Mouse (Mus musculus) c-Kit-positive CD71-positive TER-119-positive erythroid progenitor cells, embryonic 14.5 days (primary cell): ENCODE data around the gene Cxcl13.

Experiments
- DNase-seq: peaks from one replicate; pipeline ENCODE4 v3.0.0-alpha.2; 2013; ENCODE audit warnings: low spot score

The Cxcl13 gene

DNA sequence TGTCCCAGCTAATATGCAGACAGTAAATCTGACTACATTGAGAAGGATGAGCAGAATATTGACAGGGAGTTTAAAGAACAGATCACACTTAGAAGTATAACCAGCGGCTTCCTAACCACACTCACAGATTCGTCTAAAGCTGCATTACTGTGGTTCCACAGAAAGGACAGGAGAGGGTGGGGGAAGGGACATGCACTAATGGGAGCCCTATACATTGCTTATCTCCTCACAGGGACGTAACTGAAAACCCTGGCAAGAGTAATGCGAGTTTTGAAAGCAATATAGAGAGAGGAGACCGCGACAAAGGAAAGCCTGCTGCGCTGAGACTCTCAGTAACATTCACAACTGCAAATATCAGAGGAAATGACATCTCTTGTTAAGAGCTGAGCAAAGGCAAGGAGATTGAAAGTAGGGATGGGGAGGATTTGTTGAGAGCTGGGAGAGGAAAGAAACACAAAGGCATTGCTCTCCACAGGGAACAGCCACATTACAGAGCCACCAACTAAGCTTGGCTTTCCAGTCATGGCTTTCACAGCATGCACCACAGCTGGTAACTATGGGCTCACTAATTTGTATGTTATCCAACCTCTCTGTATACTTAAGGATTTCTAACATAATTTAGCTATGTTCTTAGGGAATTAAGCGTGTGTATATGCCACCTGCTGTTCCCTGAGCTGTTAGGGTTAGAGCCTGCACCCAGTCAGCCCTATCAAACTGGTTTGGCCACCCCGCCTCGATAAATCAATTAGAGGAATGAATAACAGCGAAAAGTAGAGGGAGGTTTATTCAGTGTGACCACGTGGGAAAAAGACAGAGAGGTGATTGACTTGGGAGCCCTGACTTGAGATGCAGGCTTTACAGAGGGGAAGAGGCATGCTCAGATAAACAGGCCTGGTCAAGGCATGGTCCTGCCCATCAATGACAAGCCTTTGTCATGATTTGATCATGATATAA lies 34.9 kb downstream of the Cxcl13 start:
- no peak for DNase-seq

DNA sequence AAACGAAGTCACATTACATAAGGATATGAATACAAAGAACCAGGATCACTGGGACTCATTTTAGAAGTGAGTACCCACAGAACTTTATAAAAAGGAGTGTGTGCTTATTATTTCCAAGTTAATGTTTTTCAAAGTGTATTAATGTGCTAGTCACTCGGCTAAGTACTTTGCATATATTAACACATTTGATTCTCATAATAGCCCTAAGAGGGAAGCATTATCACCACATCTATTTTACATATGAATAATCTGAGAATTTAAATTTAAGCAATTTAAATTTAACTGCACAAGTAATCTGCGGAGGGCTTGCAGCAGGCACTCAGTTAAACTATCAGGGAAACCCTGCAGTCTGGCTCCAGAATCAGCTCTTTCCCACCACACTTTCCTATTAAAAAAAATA lies 40.5 kb downstream of the Cxcl13 start:
- no peak for DNase-seq

DNA sequence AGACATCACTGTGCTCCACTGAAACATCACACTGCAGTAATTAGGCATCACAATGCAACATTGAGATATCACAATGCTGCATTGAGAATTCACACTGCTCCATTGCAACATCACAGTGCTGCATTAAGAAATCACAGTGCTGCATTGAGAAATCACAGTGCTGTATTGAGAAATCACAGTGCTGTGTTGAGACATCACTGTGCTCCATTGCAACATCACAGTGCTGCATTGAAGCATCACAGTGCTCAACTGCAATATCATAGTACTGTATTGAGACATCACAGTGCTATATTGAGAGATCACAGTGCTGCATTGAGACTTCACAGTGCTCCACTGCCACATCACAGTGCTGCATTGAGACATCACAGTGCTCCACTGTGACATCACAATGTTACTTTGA lies 46.6 kb downstream of the Cxcl13 start:
- no peak for DNase-seq

DNA sequence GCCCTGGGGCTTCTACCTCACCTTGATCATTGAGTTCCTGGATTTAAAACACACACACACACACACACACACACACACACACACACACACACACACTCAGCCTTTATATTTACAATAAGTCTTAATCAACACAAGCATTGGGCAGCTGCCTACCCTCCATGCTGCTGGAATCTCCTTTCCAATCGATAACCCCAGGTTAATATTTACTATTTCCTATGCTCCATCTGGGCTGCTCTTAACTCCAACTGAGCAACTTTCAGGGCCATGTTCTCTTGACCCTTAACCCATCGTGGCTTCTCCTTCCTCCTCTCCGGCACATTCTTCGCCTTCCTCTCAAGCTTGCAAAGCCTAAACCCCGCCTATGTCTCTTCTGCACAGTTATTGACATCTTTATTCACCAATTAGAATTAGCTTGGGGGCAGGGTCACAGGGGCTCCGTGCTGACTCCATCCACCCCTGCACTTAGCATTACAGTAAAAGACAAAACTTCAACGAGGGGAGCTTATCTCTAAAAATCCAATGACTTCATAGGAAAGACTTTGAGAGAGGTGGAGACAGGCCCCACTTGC lies 51.6 kb downstream of the Cxcl13 start:
- DNase-seq: no peak

DNA sequence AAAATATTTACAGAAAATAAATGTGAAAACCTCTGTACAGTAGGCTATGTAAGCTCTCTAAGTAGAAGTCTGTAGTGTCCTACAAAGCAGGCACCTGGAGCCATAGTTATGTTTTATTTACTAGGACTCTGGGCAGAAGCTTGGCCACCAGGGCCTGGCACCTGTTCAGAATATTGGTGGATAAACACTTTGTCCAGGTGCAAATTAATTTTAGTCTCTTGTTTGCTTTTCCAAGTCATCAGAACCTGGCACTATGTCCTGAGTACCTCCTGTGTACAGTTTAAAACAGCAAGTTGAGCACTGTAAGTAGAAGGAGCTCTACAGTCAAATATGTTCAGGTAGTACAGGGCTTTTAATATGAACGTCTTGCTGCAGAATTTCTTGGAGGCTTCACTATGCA lies 52.3 kb downstream of the Cxcl13 start:
- no peak for DNase-seq
